Mouse (Mus musculus) megakaryocyte-erythroid progenitor cell, adult 5 weeks (primary cell): ENCODE measurements around the gene Rassf3. TPM values are rescaled to one million over a fixed set of nuclear protein-coding genes. Genes with fewer than 3 reads are reported as not detected.

Experiments used
- polyA plus RNA-seq: library from polyadenylated mRNA; stranded (reverse); fragments of >175 nt; gene quantifications from 2 replicates; pipeline ENCODE4 v1.2.3, GENCODE M21; 2012

Gene Rassf3
- polyA plus RNA-seq, result 7.6 and 9.1 TPM in 2 replicates

GRCm38 (mm10) chr10:121476190-121476967 lies at the start of gene Rassf3:
Gene Rassf3, minus strand, starts transcription at chr10:121476347.

GRCm38 (mm10) chr10:121364801-121365564 lies 111.2 kb downstream of the Rassf3 start, which contains the start of gene Gns:
Gene Gns, plus strand, starts transcription at chr10:121365090.

Other genes with a start within 250 kb of the Rassf3 start
- gene Tbc1d30, start 125.1 kb downstream of the Rassf3 start, polyA plus RNA-seq, result 0.46 and 0.99 TPM in 2 replicates
- gene Gns, start 111.3 kb downstream of the Rassf3 start, polyA plus RNA-seq, result 19.7 and 20.4 TPM in 2 replicates
- 5.0 and 5.1 TPM in 2 replicates for gene Tbk1, start 110.4 kb upstream of the Rassf3 start, polyA plus RNA-seq
- 34.9 and 41.0 TPM in 2 replicates for gene Xpot, start 150.0 kb upstream of the Rassf3 start, polyA plus RNA-seq
- not detected in 2 replicates for gene D930020B18Rik, start 165.2 kb upstream of the Rassf3 start, polyA plus RNA-seq